Mouse (Mus musculus) forebrain, embryonic 16.5 days (tissue): ENCODE measurements around the gene Tmem88b. TPM values are rescaled to one million over a fixed set of nuclear protein-coding genes. Genes with fewer than 3 reads are reported as not detected.
"Not testable (repeated sequence)": the region's sequence is repeated elsewhere in the genome, so short reads cannot be mapped to it uniquely, and the experiment has no call there.

Experiments
- ATAC-seq: fragments of 200-750 bp; cut with Nextera tagmentation; 2 replicates; pipeline ENCODE4 v1.8.0; 2017; ENCODE audit warnings: mild to moderate bottlenecking, moderate library complexity
- H3K27ac ChIP-seq: fragments of 300-500 bp; sonication (generic); 2 replicates; pipeline ENCODE4 v1.5.1; 2014; ENCODE audit warnings: low read length, control low read depth
- H3K27me3 ChIP-seq: fragments of 300-500 bp; sonication (generic); replicated peaks from 2 replicates; pipeline ENCODE4 v1.6.1; 2014; ENCODE audit warnings: low read length; ENCODE audit not compliant: control insufficient read depth, insufficient read depth
- H3K36me3 ChIP-seq: fragments of 300-500 bp; sonication (generic); 2 replicates; pipeline ENCODE4 v1.6.1; 2014; ENCODE audit not compliant: control insufficient read depth, insufficient read depth
- H3K4me1 ChIP-seq: fragments of 300-500 bp; sonication (generic); replicated peaks from 2 replicates; pipeline ENCODE4 v1.6.1; 2014; ENCODE audit warnings: low read length; ENCODE audit not compliant: control insufficient read depth, insufficient read depth
- H3K4me2 ChIP-seq: fragments of 300-500 bp; sonication (generic); 2 replicates; pipeline ENCODE4 v1.6.1; 2014; ENCODE audit warnings: mild to moderate bottlenecking, low read length, control low read depth
- H3K4me3 ChIP-seq: fragments of 300-500 bp; sonication (generic); replicated peaks from 2 replicates; pipeline ENCODE4 v1.5.1; 2014; ENCODE audit warnings: mild to moderate bottlenecking, low read length, control low read depth
- H3K9ac ChIP-seq: fragments of 300-500 bp; sonication (generic); replicated peaks from 2 replicates; pipeline ENCODE4 v1.6.1; 2014; ENCODE audit warnings: low read depth, low read length, control low read depth
- H3K9me3 ChIP-seq: fragments of 300-500 bp; sonication (generic); 2 replicates; pipeline ENCODE4 v1.6.1; 2016; ENCODE audit warnings: low read length; ENCODE audit not compliant: control insufficient read depth
- WGBS: fragments of 180-500 bp; shearing (Covaris S2); extraction: QIAGEN DNeasy Blood & Tissue Kit; methylation state at CpG from one replicate; pipeline ENCODE4 v1.1.7; 2014; 5-methylcytosine and 5-hydroxymethylcytosine counted together
- polyA plus RNA-seq: library from polyadenylated mRNA; unstranded; fragments of >200 nt; fragmentation: Nextera tagmentation; extraction: Ambion mirVana; gene quantifications from 2 replicates; pipeline ENCODE4 v1.2.1, GENCODE M21; 2015

The Tmem88b gene
- polyA plus RNA-seq, 1 experiment from 2014 or later, result 0.47 TPM

DNA sequence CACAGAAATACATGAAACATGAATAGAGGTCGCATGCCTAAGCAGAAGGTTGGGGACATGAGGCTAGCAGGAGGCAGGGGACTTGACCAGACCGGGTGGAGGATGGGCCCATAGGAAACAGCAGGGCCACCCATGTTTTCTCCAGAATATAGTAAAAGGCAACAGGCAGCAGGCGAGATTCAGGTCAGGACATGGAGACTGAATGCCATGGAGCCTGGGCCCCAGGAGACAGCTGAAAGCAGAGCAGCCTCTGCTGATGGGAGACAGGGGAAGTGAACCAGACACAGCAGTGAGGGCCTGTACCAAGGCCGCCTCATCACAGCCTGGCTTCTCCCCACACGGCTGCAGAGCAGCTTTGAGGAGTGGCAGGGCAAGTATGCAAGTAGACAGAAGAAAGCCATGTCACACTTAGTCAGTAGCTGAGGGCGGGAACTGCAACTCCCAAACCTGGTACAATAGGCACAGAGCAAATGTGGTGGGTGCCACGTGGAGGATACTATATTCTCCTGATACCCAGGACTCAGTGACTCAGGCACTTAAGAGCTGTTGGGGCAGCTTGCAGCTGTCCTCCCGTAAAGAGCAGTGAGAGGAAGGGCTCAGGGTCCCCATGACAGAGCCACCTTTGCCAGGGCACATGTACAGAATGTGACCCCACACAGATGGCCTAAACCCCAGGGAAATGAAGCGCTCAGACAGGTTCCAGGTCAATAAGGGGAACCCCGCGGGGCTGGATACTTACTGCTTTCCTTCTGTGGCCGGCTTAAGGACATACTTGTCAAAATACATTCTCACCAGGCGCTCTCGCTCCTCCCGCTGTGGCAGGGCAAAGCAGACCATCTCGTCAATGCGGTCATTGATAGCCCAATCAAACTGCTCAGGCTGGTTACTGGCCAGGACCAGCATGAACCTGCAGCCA lies 38.8 kb downstream of the Tmem88b start:
- peaks cover 29% of the 10 kb centered on the region for H3K36me3 ChIP-seq
- H3K4me1 ChIP-seq, result no peaks in the 10 kb centered on the region
- H3K27ac ChIP-seq, result no peak overlapping the region
- 88% methylated on average over 17 of the region's 17 CpGs for WGBS
- ATAC-seq, result no peak
- H3K4me3 ChIP-seq, result no peak overlapping the region
- no peaks in the 10 kb centered on the region for H3K27me3 ChIP-seq
- no peak overlapping the region for H3K4me2 ChIP-seq
- H3K9ac ChIP-seq, result no peak overlapping the region
- H3K9me3 ChIP-seq, result no peaks in the 10 kb centered on the region

DNA sequence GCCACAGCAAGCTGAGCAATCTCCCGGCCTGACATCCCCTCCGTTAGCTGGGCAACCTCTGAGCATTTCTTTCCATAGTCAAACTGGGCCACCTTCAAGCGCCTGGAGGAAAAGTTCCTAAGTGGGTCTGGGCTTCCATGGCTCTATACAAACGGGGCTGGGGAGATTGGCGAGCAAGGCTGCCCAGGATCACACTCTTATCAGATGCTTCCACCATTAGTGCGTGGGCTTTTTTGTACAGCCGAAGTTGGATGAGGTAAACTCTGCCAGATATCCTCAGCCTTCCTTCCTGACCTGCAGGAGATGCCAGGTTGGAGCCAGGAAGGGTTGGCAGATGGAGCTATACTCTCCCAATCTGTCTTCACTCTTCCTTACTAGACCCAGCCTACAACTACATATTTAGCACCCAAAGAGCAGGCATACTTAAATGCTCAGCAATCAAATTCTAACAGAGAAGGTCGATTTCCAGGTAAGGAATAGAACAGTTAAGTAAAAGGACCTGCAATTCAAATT lies 39.6 kb downstream of the Tmem88b start:
- no peaks in the 10 kb centered on the region for H3K9me3 ChIP-seq
- no peak for ATAC-seq
- no peaks in the 10 kb centered on the region for H3K27me3 ChIP-seq
- no peak overlapping the region for H3K4me3 ChIP-seq
- no peak overlapping the region for H3K27ac ChIP-seq
- WGBS, result 85% methylated on average over 8 of the region's 8 CpGs
- H3K4me2 ChIP-seq, result no peak overlapping the region
- no peaks in the 10 kb centered on the region for H3K4me1 ChIP-seq
- peaks cover 29% of the 10 kb centered on the region for H3K36me3 ChIP-seq
- no peak overlapping the region for H3K9ac ChIP-seq

DNA sequence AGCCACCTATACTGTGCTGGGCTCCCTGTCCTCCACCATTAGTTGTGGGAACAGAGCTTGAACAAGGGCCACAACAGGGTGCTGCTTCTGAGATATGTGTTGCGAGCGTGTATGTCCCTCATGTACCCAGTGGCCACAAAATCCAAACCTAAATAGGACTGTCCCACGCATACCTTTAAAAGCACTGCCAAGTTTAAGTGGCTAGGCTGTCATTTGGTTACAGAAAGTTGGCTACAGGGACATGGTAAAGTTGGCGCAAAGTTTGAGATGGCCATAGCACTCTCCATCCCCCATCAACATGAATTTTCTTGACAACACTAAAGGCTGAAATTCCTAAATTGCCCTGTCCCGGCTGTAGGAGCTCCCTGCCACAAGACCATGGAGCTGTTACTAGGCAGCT lies 40.5 kb downstream of the Tmem88b start:
- Histone ChIP-seq H3K9me3 (no peaks in the 10 kb centered on the region), H3K27me3 (no peaks in the 10 kb centered on the region), H3K4me1 (no peaks in the 10 kb centered on the region), H3K27ac (no peak overlapping the region), H3K9ac (no peak overlapping the region), H3K4me3 (no peak overlapping the region), H3K4me2 (no peak overlapping the region), H3K36me3 (peaks cover 29% of the 10 kb centered on the region)
- 90% methylated on average over 5 of the region's 5 CpGs for WGBS
- no peak for ATAC-seq

DNA sequence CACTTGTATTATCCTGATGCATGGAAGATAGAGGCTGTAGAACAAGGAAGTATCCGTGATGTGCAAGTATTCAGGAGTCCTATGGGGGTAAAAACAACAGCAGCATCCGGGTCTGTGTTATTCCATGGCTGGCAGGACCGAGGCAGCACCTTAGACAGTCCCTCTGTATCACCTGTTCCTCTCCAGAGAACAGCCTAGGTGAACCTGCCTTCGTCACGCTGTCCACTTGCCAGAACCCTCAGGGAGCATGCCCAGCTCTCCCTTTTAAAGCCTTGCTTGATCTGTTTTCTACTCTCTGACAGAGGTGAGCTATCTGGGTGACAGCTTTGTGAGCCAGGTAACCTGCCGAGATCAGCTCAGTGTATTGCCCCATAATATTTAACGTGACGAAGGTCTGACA lies 41.2 kb downstream of the Tmem88b start:
- Histone ChIP-seq H3K9me3 (no peaks in the 10 kb centered on the region), H3K27ac (no peak overlapping the region), H3K4me1 (no peaks in the 10 kb centered on the region), H3K4me2 (no peak overlapping the region), H3K9ac (no peak overlapping the region), H3K36me3 (peaks cover 29% of the 10 kb centered on the region), H3K4me3 (no peak overlapping the region), H3K27me3 (no peaks in the 10 kb centered on the region)
- 92% methylated on average over 8 of the region's 8 CpGs for WGBS
- ATAC-seq, result no peak

DNA sequence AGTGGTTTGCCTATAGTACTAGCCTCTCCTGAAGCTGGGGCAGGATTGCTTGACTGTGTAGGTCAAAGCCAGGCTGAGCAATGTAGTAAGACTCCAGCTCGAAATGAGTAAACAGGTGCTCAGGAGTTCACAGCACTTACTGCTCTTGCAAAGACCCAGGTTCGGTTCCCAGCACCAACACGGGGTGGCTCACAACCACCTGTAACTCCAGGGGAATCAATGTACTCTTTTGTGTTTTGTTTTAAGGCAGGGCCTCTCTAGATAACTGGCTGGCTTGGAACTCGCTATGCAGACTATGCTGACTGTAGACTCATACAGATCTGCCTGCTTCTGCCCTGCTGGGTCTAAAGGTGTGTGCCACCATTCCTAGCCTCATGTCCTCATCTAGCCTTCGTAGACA lies 43.0 kb downstream of the Tmem88b start:
- no peak overlapping the region for H3K9ac ChIP-seq
- no peak overlapping the region for H3K27ac ChIP-seq
- peaks cover 17% of the 10 kb centered on the region; the same call in 1 of the 2 replicates for H3K36me3 ChIP-seq
- H3K9me3 ChIP-seq, result no peaks in the 10 kb centered on the region
- H3K4me3 ChIP-seq, result no peak overlapping the region
- no peaks in the 10 kb centered on the region for H3K27me3 ChIP-seq
- H3K4me2 ChIP-seq, result no peak overlapping the region
- ATAC-seq, result no peak
- WGBS, result 95% methylated on average over 5 of the region's 5 CpGs
- H3K4me1 ChIP-seq, result no peaks in the 10 kb centered on the region

DNA sequence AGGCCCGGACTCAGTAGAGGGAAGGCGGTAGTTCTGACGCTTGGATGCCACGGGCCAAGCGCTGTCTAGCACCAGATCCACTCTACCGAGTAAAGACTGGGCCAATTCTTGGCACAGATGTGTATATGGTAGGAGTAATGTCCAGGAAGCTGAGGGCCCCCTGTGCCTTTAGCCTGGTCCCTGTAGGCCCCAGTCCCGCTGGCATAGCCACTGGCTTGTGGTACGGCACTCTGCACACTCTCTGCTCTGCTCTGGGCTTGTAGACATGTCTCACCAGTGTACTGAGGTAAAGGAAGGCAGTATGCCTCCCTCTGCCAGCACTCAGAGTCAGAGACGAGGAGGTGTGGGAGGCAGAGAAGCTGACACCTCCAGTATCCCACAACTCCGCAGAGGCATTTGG lies 45.0 kb downstream of the Tmem88b start:
- H3K4me3 ChIP-seq, ATAC-seq, H3K27ac ChIP-seq, H3K9ac ChIP-seq, H3K27me3 ChIP-seq, H3K4me2 ChIP-seq, H3K9me3 ChIP-seq: not testable (repeated sequence)
- H3K4me1 ChIP-seq, result peaks cover 11% of the 10 kb centered on the region
- 91% methylated on average over 10 of the region's 10 CpGs for WGBS
- H3K36me3 ChIP-seq, result peaks cover 12% of the 10 kb centered on the region; the same call in 1 of the 2 replicates

DNA sequence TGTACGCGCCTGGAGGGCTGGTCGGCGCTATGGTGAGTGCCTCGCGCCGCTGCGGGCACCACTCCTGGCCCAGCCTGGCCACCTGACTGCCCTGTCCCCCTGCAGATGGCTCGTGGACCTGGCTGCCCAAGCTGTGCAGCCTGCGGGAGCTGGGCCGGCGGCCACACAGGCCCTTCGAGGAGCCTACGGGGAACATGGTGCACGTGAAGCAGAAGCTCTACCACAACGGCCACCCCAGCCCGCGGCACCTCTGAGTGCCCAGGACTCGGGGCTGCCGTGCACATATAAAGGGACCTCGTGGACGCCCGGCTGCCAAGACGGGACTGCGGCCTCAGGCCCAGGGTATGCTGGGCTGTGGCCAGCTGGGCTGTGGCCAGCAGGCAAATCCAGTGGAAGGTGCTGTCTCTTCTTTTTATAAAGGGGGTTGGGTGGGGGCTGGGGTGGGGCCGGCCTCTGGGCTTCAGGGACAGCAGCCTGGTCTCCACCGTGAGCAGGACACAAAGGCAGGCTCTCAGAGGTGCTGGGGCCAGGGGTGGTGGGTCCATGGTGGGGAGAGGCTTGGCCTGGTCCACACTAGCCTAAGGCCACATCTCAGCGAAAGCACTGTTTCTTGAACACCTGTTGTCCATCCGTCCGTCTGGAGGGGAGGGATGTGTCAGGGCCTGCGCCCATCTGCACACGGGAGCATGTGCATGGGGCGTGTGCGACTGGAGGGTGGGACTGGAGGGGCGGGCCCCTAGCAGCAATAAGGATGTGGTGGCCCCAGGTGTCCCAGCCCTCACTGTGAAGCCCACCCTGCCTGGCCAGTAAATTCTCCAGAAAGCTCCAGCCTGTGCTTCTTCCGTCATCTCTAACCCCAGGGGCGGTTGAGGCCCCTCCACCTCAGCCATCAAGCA lies 45.7 kb downstream of the Tmem88b start:
- Histone ChIP-seq H3K27ac (no peak overlapping the region), H3K4me1 (peaks cover 14% of the 10 kb centered on the region), H3K4me3 (no peak overlapping the region), H3K27me3 (no peaks in the 10 kb centered on the region), H3K4me2 (no peak overlapping the region), H3K36me3 (peaks cover 8% of the 10 kb centered on the region; the same call in 1 of the 2 replicates), H3K9ac (no peak overlapping the region), H3K9me3 (no peaks in the 10 kb centered on the region)
- no peak for ATAC-seq
- WGBS, result 67% methylated on average over 37 of the region's 37 CpGs

DNA sequence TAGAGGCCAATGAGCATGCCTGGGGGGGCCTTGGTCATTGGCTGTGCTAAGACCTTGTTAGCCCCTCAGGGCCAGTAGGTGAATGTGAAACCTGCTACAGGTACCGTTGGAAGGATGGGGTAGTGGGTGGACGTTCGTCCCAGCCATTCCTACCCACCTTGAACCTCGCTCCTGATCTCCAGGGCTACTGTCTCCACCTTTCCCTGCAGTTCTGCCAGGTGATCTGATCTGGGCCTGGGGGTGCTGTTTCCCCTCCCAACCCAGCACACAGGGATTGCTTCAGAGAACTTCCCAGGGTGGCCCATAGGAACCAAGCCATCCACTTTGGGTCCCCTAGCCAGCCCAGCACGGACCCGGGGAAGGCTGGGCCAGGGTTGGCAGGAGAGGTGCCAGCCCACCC lies 46.5 kb downstream of the Tmem88b start:
- no peak overlapping the region for H3K4me2 ChIP-seq
- peaks cover 4% of the 10 kb centered on the region; the same call in 1 of the 2 replicates for H3K36me3 ChIP-seq
- ATAC-seq, result no peak

DNA sequence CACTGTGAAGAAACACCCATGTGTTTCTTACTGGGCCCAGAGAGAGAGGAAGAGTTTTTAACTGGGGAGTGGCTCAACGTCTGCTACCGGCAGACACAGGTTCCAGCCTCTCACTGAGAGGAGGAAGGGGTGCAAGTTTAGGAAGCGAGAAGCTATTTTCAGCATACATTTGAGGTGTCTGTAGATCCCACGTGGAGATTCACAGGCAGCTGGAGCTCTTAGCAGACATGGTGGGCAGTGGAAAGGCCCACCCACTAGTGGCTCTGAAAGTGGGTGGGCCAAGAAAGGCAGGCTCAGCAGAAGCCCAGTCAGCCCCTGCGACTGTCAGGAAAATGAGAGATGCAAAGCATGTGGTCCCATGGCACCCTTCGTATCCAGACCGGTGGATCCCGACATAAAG lies 47.4 kb downstream of the Tmem88b start:
- no peaks in the 10 kb centered on the region for H3K27me3 ChIP-seq
- H3K4me1 ChIP-seq, result peaks cover 25% of the 10 kb centered on the region
- no peak for ATAC-seq
- 70% methylated on average over 8 of the region's 8 CpGs for WGBS
- H3K27ac ChIP-seq, result no peak overlapping the region
- H3K4me3 ChIP-seq, result no peak overlapping the region
- no peak overlapping the region for H3K9ac ChIP-seq
- peaks cover 4% of the 10 kb centered on the region; the same call in 1 of the 2 replicates for H3K36me3 ChIP-seq
- no peak overlapping the region for H3K4me2 ChIP-seq
- no peaks in the 10 kb centered on the region for H3K9me3 ChIP-seq

More for the DNA sequence above, 46.5 kb downstream of the Tmem88b start:
- Histone ChIP-seq H3K27me3 (no peaks in the 10 kb centered on the region), H3K9ac (no peak overlapping the region), H3K4me3 (no peak overlapping the region), H3K9me3 (no peaks in the 10 kb centered on the region), H3K4me1 (peaks cover 16% of the 10 kb centered on the region), H3K27ac (no peak overlapping the region)
- 82% methylated on average over 6 of the region's 6 CpGs for WGBS
